Mouse (Mus musculus) liver, embryonic 12.5 days (tissue): ENCODE measurements at regions not wholly inside any gene's neighbourhood (a gene's known extent, or its start where the extent isn't known, plus 50 kb on each side); places are given as distances from the start of the nearest gene placed in this dataset.

Source experiments
- ATAC-seq: fragments of 200-750 bp; cut with Nextera tagmentation; 2 replicates; pipeline ENCODE4 v1.8.0; 2017; ENCODE audit warnings: moderate number of reproducible peaks, mild to moderate bottlenecking, moderate library complexity
- H3K27ac ChIP-seq: fragments of 300-500 bp; sonication (generic); 2 replicates; pipeline ENCODE4 v1.5.1; 2016; ENCODE audit warnings: mild to moderate bottlenecking
- H3K27me3 ChIP-seq: fragments of 300-500 bp; sonication (generic); replicated peaks from 2 replicates; pipeline ENCODE4 v1.6.1; 2016; ENCODE audit warnings: mild to moderate bottlenecking, moderate library complexity
- H3K36me3 ChIP-seq: fragments of 300-500 bp; sonication (generic); 2 replicates; pipeline ENCODE4 v1.6.1; 2016; ENCODE audit warnings: mild to moderate bottlenecking, moderate library complexity
- H3K4me1 ChIP-seq: fragments of 300-500 bp; sonication (generic); 2 replicates; pipeline ENCODE4 v1.6.1; 2016
- H3K4me2 ChIP-seq: fragments of 300-500 bp; sonication (generic); 2 replicates; pipeline ENCODE4 v1.6.1; 2016; ENCODE audit warnings: mild to moderate bottlenecking, moderate library complexity
- H3K4me3 ChIP-seq: fragments of 300-500 bp; sonication (generic); 2 replicates; pipeline ENCODE4 v1.5.1; 2016; ENCODE audit warnings: mild to moderate bottlenecking, moderate library complexity
- H3K9ac ChIP-seq: fragments of 300-500 bp; sonication (generic); 2 replicates; pipeline ENCODE4 v1.6.1; 2016; ENCODE audit warnings: mild to moderate bottlenecking, moderate library complexity
- H3K9me3 ChIP-seq: fragments of 300-500 bp; sonication (generic); replicated peaks from 2 replicates; pipeline ENCODE4 v1.6.1; 2016; ENCODE audit warnings: mild to moderate bottlenecking, moderate library complexity
- WGBS: fragments of 180-500 bp; shearing (Covaris S2); methylation state at CpG from one replicate; pipeline ENCODE4 v1.1.7; 2016; ENCODE audit not compliant: insufficient replicate concordance; 5-methylcytosine and 5-hydroxymethylcytosine counted together

GRCm38 (mm10) chr4:10788306-10788705 is 86.0 kb upstream of the 2610301B20Rik start:
- no peaks in the 10 kb centered on the region for H3K9me3 ChIP-seq
- no peak overlapping the region for H3K9ac ChIP-seq
- no peak for ATAC-seq

DNA sequence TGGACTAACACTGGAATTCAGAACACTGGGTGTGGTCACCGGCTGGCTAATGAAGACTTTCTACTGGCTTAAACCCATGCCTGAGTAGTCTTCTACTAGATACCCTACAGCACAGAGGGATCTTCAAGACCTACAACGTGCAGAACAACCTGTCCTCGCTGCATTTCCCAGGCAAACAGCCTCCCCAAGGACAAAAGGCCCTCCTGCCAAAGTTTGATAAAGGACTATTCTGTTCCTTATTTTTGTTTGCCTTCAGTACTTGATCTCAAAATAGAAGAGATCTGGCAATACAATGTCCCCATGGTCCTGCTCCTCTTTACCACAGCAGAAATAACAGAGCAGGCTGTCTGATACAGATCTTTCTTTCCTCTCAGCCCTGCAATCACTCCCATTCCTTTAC is 85.2 kb upstream of the 2610301B20Rik start:
- no peaks in the 10 kb centered on the region for H3K36me3 ChIP-seq
- H3K9ac ChIP-seq = no peak overlapping the region
- no peak overlapping the region for H3K27ac ChIP-seq
- no peak for ATAC-seq
- no peak overlapping the region for H3K4me2 ChIP-seq
- H3K27me3 ChIP-seq = no peaks in the 10 kb centered on the region
- H3K9me3 ChIP-seq = no peaks in the 10 kb centered on the region
- no peak overlapping the region for H3K4me3 ChIP-seq
- WGBS = 52% methylated on average over 3 of the region's 3 CpGs
- no peaks in the 10 kb centered on the region for H3K4me1 ChIP-seq

More at GRCm38 (mm10) chr4:10788306-10788705, 86.0 kb upstream of the 2610301B20Rik start:
- no peaks in the 10 kb centered on the region for H3K27me3 ChIP-seq
- no peak overlapping the region for H3K4me3 ChIP-seq
- no peak overlapping the region for H3K27ac ChIP-seq
- no peaks in the 10 kb centered on the region for H3K4me1 ChIP-seq
- H3K4me2 ChIP-seq = no peak overlapping the region
- no peaks in the 10 kb centered on the region for H3K36me3 ChIP-seq

- H3K27me3 ChIP-seq = no peaks in the 10 kb centered on the region
- no peak overlapping the region for H3K27ac ChIP-seq
- WGBS = 48% methylated on average over 3 of the region's 3 CpGs
- no peak overlapping the region for H3K4me2 ChIP-seq
- H3K9me3 ChIP-seq = no peaks in the 10 kb centered on the region
- no peaks in the 10 kb centered on the region for H3K4me1 ChIP-seq
- no peaks in the 10 kb centered on the region for H3K36me3 ChIP-seq
- no peak overlapping the region for H3K4me3 ChIP-seq
- ATAC-seq = no peak
- no peak overlapping the region for H3K9ac ChIP-seq
Measured at GRCm38 (mm10) chr4:10792628-10793027, 81.7 kb upstream of the 2610301B20Rik start.

GRCm38 (mm10) chr4:10794471-10794870 is 79.8 kb upstream of the 2610301B20Rik start:
- Histone ChIP-seq H3K4me3 (no peak overlapping the region), H3K36me3 (no peaks in the 10 kb centered on the region), H3K27me3 (no peaks in the 10 kb centered on the region), H3K27ac (no peak overlapping the region), H3K4me2 (no peak overlapping the region), H3K9me3 (no peaks in the 10 kb centered on the region), H3K9ac (no peak overlapping the region), H3K4me1 (no peaks in the 10 kb centered on the region)
- ATAC-seq = no peak
- 62% methylated on average over 3 of the region's 3 CpGs for WGBS

DNA sequence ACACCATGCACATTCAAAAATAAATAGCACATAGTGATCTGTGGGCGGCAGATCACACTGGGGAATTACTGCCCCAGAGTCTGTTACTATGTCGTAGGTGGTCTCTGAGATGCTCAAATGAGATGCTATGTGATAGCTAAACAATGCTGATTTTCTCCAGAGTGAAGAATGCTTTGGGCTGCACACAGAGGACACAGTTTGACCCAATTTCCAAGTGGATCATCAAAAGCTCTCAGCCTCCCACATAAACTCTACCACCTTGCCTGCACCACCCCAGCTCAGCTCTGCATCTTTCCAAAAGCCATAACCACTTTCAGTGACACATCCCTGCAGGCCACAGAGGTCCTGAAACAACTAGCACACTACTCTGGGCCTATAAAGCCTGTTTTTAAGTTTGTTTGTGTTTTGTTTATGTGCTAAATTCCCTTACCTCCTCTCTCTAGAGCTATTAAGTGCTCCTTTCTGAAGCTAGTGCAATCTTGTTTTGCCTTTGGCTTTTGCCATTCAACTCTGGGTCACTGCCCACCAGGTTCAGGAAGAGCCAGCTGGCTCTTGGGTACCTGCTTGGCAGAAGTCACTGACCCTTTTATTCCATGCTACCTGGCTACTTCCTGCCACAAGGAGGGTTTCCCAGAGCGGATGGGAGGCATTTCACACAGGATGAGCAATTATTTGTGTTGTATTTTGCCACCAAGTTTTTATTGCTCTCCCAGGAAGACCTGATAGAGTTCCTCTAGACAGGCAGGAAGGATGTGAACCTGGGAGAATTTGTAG is 73.3 kb upstream of the 2610301B20Rik start:
- ATAC-seq = no peak

GRCm38 (mm10) chr4:10804735-10805134 is 69.6 kb upstream of the 2610301B20Rik start:
- Histone ChIP-seq H3K27me3 (no peaks in the 10 kb centered on the region), H3K4me1 (no peaks in the 10 kb centered on the region), H3K4me3 (no peak overlapping the region), H3K27ac (no peak overlapping the region), H3K9ac (no peak overlapping the region), H3K9me3 (no peaks in the 10 kb centered on the region), H3K4me2 (no peak overlapping the region), H3K36me3 (no peaks in the 10 kb centered on the region)
- WGBS = 13% methylated on average over 1 of the region's 1 CpGs
- no peak for ATAC-seq

More for the DNA sequence above, 73.3 kb upstream of the 2610301B20Rik start:
- H3K27ac ChIP-seq = no peak overlapping the region
- H3K4me1 ChIP-seq = no peaks in the 10 kb centered on the region
- no peak overlapping the region for H3K9ac ChIP-seq
- no peak overlapping the region for H3K4me3 ChIP-seq
- H3K9me3 ChIP-seq = no peaks in the 10 kb centered on the region
- WGBS = 61% methylated on average over 3 of the region's 3 CpGs
- H3K4me2 ChIP-seq = no peak overlapping the region
- no peaks in the 10 kb centered on the region for H3K36me3 ChIP-seq
- no peaks in the 10 kb centered on the region for H3K27me3 ChIP-seq

GRCm38 (mm10) chr4:10807260-10807659 is 67.0 kb upstream of the 2610301B20Rik start:
- Histone ChIP-seq H3K4me2 (no peak overlapping the region), H3K9ac (no peak overlapping the region), H3K4me3 (no peak overlapping the region), H3K9me3 (no peaks in the 10 kb centered on the region), H3K4me1 (no peaks in the 10 kb centered on the region), H3K27ac (no peak overlapping the region), H3K36me3 (no peaks in the 10 kb centered on the region), H3K27me3 (no peaks in the 10 kb centered on the region)
- no peak for ATAC-seq
- 41% methylated on average over 3 of the region's 3 CpGs for WGBS

- Histone ChIP-seq H3K36me3 (no peaks in the 10 kb centered on the region), H3K9me3 (no peaks in the 10 kb centered on the region), H3K4me1 (no peaks in the 10 kb centered on the region), H3K27me3 (no peaks in the 10 kb centered on the region), H3K4me3 (no peak overlapping the region), H3K27ac (no peak overlapping the region), H3K4me2 (no peak overlapping the region), H3K9ac (no peak overlapping the region)
- no peak for ATAC-seq
- WGBS = 70% methylated on average over 2 of the region's 2 CpGs
Measured at GRCm38 (mm10) chr4:10812931-10813330, 61.4 kb upstream of the 2610301B20Rik start.
